Mouse (Mus musculus) lung, adult 2 months (tissue): Measurements from ENCODE around the gene Nubp1.

ENCODE experiments used
- CTCF ChIP-seq: fragments of 200-500 bp; IDR thresholded peaks from 2 replicates; pipeline ENCODE4 v1.5.1; 2011; ENCODE audit warnings: mild to moderate bottlenecking, low read length, control low read depth; ENCODE audit not compliant: insufficient read depth
- POLR2A ChIP-seq: fragments of 200-500 bp; IDR thresholded peaks from 2 replicates; pipeline ENCODE4 v1.6.1; 2011; ENCODE audit warnings: low read depth, mild to moderate bottlenecking, control low read depth, low read length, borderline replicate concordance; ENCODE audit errors: extremely low read depth

GRCm38 (mm10) chr16:10374254-10375011 is 37.3 kb upstream of the Nubp1 start:
- TF ChIP-seq CTCF (no peak), POLR2A (no peak)
